Mouse (Mus musculus) gastrocnemius, postnatal 4 days (tissue): Measurements from ENCODE around the gene Lrrc7. TPM values are rescaled to one million over a fixed set of nuclear protein-coding genes. Genes with fewer than 3 reads are reported as not detected.

Source experiments
- DNase-seq, 2 experiments: peaks; one replicate each; pipeline ENCODE4 v3.0.0; 2021 to 2022; ENCODE audit warnings: low spot score in 2 of 2, mixed read lengths in 2 of 2
- total RNA-seq, 2 experiments: library from RNA; stranded (reverse); gene quantifications; 2 replicates each; pipeline ENCODE4 v1.2.3; 2021

Lrrc7 gene
- total RNA-seq, 2 experiments from 2014 or later, result 0.05 to 0.10 TPM

- no peak for DNase-seq
Measured at GRCm38 (mm10) chr3:158365801-158366200, 196.2 kb downstream of the Lrrc7 start.

DNA sequence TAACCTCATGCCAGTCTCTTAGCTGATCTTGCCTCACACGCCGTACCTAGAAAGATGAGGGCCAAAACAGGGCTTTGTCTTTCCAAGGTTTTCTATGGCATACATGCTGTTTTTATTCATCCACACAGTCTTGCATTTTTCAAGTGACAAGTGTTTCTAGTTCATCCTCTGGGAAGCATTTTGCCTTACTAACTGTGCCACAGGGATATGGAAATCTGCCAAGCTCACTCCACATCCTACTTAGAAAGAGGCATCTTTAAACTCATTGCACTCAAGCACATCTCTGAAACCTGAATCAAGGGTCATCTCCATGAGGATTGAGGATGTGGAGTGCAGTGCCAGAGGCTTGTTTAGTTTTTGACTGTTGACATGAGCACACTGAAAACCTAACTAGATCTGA, 199.9 kb downstream of the Lrrc7 start:
- no peak for DNase-seq

- no peak for DNase-seq
Measured at GRCm38 (mm10) chr3:158356706-158357105, 205.3 kb downstream of the Lrrc7 start.

DNA sequence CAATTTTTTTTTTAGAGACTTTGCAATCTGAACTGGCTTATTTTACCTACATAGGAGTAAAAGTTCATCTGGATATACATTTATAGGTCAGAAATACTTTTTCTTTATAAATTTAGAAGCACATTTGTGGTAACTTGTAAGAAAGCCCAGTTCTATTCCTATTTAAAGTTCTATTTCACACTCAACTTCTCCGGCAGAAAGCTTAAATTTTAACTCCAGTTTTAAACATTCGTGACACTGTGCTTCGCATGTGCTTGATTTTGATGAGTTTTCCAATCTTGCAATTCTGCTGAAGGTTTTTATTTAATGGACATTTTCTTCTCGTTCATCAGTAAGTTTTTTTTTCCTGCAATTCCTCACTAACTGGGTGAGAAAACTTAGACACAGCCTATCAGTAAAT, 205.8 kb downstream of the Lrrc7 start:
- no peak for DNase-seq

DNA sequence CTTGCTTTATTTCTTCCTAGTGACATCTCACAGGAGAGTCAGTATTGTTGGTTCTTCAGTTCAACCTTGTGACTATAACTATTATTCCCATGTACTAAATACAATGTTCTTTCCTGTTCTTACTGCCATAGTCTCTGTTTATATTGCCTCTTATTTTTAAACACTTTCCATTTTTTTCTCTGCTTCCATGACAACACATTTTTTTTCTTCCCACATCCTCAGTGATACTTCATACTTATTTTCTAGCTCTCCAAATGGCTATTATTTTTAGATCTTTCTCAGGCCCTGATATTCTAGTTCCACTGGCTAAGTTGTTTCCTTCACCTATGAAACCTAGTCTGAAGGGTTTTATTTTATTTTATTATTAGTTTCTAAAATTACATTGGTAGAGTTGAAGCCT, 221.2 kb downstream of the Lrrc7 start:
- no peak for DNase-seq

DNA sequence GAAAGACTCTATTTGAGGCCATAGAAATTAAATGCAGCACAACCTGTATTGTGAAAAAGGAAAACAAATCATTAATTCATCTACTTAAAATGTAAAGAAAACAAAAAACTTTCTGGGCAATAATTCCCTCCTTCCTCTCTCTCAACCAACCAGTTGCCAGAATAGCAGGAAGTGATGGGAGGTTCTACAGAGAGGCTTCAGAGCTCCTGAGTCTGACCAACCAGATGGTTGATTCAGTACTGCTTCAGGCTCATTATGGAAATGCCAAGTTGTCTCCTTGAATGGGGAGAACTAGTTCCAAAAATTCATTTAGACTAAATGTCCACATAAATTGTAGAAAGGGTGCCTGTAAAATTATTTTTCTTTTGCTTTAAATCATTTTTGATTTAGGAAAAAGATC, 231.9 kb downstream of the Lrrc7 start:
- no peak for DNase-seq

DNA sequence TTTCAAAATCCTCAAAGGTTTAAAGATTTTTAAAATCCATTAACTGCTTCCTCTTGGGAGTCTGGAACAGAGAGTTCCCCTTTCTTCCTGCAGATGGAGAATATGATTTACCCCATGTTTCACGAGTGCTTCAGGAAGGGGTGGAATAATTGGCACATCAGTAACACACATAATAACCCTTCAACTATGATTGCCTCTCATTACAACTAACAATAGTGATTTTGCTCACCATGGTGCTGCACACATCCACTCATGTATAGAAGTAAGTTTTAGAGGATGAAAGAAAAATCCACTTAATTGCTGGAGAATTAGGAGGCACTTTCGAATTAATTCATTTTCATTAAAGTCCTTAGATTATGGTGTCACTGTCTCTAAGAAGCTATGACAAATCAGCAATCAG, 251.6 kb downstream of the Lrrc7 start:
- no peak for DNase-seq

- no peak for DNase-seq
Measured at GRCm38 (mm10) chr3:158307415-158307814, 254.6 kb downstream of the Lrrc7 start.

DNA sequence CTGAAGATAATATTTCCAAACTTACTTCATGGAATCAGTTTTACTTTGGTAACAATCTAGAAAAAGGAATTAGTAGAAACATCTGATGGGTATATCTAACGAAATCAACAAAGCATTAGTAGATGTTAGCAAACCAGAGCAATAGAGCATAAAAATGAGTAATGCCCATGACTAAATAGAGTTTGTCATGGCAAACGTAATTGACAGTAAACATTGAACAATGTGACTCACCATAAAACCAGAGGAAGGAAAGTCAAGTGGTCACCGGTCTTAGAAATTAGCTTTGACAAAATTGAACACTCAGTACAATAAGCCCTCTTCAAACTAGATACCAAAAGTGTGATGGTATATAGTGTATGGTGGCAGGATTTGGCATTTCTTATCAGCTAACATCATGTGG, 263.3 kb downstream of the Lrrc7 start:
- DNase-seq, result no peak

GRCm38 (mm10) chr3:158295041-158295440, 267.0 kb downstream of the Lrrc7 start:
- DNase-seq, result no peak

DNA sequence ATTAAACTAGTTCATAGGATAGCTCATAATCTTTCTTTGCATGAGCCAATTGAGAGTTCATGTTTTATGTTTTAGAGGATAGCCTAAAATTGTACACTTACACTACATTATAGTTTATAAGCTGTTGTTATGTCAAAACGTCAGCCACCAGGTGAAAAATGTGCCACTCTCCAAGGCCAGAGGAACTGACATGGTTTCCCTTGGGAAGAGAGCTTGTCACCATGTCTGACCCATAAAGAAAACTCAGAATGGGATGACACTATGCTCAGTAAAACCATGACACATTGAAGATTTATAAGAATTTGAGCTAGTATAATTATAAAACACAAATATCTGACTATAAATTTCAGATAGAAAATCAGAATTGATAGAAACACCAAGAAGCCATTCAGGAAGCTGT, 277.6 kb downstream of the Lrrc7 start:
- DNase-seq, result no peak

- DNase-seq, result no peak
Measured at GRCm38 (mm10) chr3:158278631-158279030, 283.4 kb downstream of the Lrrc7 start.

- DNase-seq, result no peak
Measured at GRCm38 (mm10) chr3:158272700-158273099, 289.3 kb downstream of the Lrrc7 start.

GRCm38 (mm10) chr3:158270887-158271286, 291.1 kb downstream of the Lrrc7 start:
- DNase-seq, result no peak

DNA sequence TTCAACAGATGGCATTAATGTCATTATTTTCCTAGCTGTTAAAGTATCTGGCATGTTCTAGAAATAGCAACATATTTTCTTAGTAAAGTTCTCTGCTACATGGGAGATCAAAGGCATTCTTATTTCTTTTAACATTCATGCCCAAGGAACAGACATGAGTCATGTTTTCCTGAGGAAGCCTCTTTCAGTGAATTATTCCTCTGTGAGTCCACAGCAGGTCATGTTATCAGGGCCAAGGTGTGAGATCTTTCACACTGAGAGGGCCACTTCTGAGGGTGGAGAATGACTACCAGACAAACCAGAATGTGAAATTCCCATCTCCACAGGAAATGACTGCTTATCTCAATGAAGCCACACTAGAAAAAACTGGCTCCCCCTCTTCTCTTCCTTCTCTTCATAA, 309.4 kb downstream of the Lrrc7 start:
- no peak for DNase-seq

DNA sequence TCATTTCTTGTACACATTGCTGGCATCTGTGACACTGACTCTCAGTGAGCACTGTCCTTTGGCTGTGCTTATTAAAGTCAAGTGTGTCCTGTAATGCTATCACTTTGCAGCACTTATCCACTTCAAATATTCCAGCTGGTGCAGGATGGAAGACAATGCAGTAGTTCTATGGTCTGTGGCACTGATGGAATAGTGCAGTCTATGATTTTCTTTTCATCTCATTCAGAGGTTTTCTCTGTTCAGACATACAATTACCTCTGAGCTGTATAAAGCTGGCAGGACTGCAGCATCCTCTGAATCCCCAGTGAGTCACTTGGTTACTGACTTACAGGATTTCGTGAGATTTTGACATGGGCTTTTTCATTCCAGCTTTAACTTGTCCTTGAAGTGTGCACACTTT, 314.3 kb downstream of the Lrrc7 start:
- no peak for DNase-seq

GRCm38 (mm10) chr3:158210657-158211056, 351.4 kb downstream of the Lrrc7 start:
- DNase-seq, result no peak

DNA sequence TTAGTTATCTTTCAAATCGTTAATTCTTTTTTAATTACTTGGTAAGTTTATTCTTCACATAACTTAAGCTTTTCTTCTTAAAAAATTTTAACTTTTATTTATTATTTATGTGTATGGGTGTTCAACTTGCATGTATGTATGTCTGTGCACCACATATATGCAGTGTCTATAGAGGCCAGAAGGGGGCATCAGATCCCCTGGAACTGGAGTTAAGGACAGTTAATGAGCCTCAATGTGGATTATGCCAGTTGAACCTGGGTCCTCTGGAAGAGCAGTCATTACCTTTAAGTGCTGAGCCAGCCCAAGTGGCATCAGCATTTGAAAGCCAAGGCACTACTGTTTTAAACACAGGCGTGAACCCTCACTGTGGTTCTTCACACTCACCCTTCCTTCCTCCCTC, 352.0 kb downstream of the Lrrc7 start:
- DNase-seq, result no peak

DNA sequence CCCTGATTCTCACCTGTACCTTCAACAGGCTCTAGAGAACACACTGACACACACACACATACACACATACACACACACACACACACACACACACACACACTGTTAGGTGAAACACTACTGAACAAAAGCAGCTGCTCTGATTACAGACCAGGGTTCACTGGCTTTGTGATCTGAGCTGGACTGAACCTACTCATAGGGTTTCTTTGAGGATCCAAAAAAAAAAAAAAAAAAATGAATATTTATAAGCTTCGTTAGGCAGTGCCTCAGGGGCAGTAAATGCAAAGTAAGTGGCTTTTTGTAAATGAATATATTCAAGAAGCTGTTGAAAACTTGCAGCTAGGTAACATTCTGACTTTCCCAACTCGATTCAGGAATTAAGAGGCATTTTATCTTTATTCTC, 354.2 kb downstream of the Lrrc7 start:
- no peak for DNase-seq

- DNase-seq, result no peak
Measured at GRCm38 (mm10) chr3:158202776-158203175, 359.2 kb downstream of the Lrrc7 start.

GRCm38 (mm10) chr3:158195426-158195825, 366.6 kb downstream of the Lrrc7 start:
- no peak for DNase-seq

GRCm38 (mm10) chr3:158193229-158193628, 368.8 kb downstream of the Lrrc7 start:
- DNase-seq, result no peak

- no peak for DNase-seq
Measured at GRCm38 (mm10) chr3:158174880-158175735, 386.9 kb downstream of the Lrrc7 start.
